Mouse (Mus musculus) C2C12 (cell line): Measurements from ENCODE around the gene Pltp.

Experiments used
- CEBPB ChIP-seq: IDR thresholded peaks from one replicate; pipeline ENCODE4 v1.6.1; 2011; ENCODE audit warnings: low read depth, mild to moderate bottlenecking, control low read depth, moderate library complexity
- CTCF ChIP-seq: IDR thresholded peaks from one replicate; pipeline ENCODE4 v1.5.1; 2011; ENCODE audit not compliant: control insufficient read depth, insufficient read depth, insufficient read length
- FOSL1 ChIP-seq: IDR thresholded peaks from one replicate; pipeline ENCODE4 v1.8.0; 2011; ENCODE audit warnings: mild to moderate bottlenecking, low read length; ENCODE audit not compliant: poor library complexity, insufficient read depth, severe bottlenecking
- MAX ChIP-seq: IDR thresholded peaks from one replicate; pipeline ENCODE4 v1.6.1; 2011; ENCODE audit warnings: mild to moderate bottlenecking, control low read depth
- USF1 ChIP-seq: IDR thresholded peaks from one replicate; pipeline ENCODE4 v1.6.1; 2011; ENCODE audit warnings: low read depth, mild to moderate bottlenecking, control low read depth, moderate library complexity

- TF ChIP-seq USF1, result no peak
- no peak for TF ChIP-seq CTCF
- TF ChIP-seq FOSL1, result no peak
- no peak for TF ChIP-seq CEBPB
- TF ChIP-seq MAX, result no peak
Measured at GRCm38 (mm10) chr2:164815821-164816220, 41.7 kb downstream of the Pltp start.
